Mouse (Mus musculus) adrenal gland, adult 8-10 months (tissue): Measurements from ENCODE around the gene Gata3. TPM values are rescaled to one million over a fixed set of nuclear protein-coding genes. Genes with fewer than 3 reads are reported as not detected.

Source experiments
- DNase-seq: peaks from one replicate; pipeline ENCODE4 v3.0.0; 2022
- total RNA-seq, 4 experiments: library from RNA; stranded (reverse); gene quantifications; 2 replicates each; pipeline ENCODE4 v1.2.4; 2022

The Gata3 gene
- total RNA-seq, 4 experiments from 2014 or later, result 22.3 to 43.4 (median 32.2) TPM

DNA sequence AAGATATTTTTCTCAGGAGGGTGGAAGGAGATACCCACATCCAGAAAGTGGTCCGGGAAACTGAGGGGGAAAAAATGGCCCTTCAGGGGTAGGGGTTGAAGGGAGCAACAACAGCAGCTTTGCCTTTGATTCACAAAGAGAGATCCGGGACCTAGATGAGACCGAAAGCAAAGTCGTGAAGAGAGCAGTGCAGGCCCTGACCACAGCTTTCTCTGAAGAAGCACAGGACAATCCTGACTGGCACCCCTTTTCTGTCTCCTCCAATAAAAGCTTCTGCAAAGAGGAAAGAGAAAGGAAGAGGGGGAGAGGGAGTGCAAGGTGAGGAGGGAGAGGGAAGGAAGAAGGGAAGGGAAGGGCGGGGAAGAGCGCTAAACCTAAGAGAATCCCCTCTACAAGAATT, 18.0 kb downstream of the Gata3 start:
- no peak for DNase-seq

DNA sequence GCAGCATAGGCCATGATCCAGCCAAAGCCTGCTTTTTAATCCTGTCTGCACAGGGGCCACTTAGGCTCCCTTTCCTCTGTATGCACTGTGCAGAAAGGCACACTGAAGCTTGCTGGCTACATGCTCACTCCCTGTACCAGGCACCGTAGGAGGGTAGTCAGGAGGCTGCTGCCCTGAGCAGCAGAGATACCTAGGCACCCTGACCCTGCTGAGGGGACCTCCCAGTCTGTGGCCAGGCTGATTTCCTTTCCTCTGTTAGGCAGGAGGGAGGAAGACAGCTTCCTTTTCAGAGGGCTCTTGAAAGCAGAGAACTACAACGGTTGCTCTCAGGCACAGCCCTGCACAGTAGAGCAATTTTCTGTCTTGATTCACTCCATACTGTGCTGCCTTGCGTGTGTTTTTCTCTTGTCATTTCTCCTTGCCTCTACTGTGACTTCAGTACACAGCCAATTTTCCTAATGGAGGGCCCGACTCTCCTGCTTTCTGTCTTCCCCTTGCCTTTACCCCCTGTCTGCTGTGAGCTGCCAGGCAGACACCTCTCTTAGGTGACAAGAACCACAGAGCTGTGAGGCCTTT, 18.6 kb downstream of the Gata3 start:
- no peak for DNase-seq

DNA sequence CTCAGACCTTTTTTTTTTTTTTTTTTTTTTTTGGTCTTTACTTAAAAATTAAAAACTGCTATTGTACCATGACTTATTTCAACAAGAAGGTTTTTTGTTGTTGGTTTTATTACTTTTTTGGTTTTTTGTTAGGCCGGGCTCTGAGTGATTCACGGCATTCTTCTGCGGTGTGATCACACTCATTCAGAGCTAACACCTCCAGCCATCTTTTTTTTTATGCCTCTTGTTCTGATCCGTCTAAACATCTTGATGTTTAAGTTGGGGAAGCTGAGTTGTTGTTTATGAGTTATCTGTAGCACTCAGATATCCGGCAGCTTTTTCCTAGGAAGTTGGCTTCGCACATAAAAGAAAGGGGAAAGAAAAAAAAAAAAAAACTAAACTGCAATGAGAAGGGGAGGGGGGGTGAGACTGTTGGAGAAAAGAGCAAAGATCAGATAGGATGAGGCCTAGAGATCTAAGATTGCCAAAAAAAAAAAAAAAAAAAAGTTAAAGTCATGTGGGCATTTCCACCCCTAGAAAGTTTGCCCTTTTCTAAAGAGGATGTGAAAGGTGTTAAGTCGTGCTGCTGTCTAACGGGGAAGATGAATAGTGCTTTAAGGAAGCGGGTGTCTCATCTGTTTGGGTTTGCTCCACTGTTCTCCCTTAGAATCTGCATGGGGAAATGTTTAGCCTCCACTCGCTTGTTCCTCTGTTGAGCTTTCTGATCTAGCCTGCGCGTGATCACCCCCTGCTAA, 22.6 kb downstream of the Gata3 start:
- no peak for DNase-seq

DNA sequence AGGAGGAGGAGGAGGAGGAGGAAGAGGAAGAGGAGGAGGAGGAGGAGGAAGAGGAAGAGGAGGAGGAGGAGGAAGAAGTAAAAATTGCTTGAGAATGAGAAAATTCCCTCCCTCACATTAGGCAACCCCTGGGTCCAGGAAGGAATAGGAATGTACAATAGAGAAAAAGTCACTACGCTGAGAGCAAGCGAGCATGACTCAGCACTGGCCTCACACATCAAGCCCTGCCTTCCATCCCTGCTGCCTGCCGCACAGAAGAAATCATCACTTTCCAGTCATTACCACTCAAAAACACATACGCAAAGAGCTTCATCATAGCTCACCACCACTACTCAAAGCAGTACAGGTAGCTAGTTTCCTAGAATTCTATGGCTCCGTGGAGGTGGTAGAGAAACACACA, 29.1 kb downstream of the Gata3 start:
- DNase-seq, result no peak

DNA sequence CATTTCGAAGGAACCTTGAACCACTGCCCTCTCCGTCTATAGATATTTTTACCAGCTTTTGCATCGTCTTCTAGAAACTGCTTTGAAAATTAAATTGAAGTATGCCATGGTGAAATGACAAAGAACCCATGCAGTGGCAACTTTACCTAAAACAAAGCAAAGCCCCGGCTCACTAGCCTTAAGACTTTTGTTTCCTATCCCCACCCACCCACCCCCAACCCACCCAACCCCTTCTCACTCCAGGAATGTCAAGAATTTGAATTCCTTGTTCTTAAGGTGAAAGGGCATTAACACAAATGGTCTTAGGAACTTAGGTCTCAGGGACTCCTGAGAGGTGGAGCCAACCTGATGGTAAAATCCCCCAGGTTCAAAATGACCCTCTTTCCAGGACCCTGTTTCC, 34.0 kb downstream of the Gata3 start:
- no peak for DNase-seq

DNA sequence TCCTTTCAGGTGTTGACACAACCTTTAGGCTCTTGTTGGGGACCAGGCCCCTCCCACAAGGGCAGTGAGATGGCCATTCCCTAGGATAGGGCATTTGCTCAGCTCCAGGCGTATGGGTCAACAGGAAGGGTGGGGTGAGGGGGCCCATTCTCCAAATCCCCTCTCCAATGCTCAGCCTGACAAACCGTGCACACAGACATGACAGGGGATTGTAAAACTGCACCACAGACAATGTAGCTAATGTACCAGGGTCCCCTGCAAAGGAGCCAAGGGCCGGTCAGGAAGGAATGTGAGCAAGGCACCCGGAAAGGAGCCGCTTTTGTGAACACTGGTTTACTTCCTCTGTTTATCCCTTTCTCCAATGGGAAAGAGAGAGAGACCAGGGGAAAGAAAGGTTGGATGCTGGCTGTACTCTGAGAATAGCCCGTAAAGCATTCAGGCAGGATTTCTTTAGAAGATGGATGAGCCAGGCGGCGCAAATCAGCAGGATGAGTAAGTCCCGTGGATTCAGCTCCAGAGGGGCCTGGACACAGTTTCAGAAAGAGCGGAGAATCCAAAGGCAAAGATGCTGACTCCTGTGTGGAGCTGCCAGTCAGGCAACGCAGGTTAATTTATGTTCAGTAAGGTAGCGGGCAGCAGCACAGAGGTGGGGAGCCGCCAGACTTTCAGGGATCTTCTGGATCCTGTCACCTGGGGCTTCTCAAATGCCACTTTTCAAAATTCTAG, 36.8 kb downstream of the Gata3 start:
- DNase-seq, result no peak

DNA sequence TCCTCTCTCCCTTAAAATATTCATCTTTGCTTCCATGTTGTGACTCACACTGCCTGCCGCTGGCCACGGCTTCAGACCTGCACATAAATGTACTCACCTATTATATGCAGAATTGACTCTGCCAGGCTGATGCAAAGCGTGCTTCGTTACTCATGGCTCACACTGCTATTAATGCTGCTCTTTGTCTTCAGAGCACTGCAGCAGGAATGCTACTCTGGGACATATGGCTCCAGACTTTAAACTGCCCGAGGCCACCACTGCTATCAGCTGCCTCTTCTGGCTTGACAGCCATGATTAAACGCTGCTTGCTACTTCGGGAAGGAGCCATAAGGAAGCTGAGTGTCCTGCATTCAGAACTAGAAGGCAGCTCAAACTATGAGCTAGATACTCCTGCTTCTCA, 54.6 kb downstream of the Gata3 start:
- DNase-seq, result no peak

DNA sequence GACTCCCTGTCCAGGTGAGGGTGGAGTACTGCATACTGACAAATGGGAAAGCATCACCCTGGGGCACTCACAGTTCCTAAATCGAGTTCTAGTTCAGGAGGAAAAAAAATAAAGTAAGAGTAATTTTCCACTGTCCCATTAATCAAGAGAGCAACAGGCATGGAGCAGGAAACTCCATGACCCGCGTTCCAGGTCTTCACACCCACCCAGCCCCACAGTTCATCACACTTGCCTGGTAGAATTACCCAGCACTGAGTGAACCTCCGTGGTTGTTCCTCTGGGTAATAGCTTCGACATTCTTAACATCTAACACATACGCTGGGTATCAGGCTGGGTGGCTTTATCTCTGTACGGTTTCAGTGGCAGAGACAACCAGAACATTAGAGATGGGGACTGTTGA, 56.1 kb downstream of the Gata3 start:
- no peak for DNase-seq

DNA sequence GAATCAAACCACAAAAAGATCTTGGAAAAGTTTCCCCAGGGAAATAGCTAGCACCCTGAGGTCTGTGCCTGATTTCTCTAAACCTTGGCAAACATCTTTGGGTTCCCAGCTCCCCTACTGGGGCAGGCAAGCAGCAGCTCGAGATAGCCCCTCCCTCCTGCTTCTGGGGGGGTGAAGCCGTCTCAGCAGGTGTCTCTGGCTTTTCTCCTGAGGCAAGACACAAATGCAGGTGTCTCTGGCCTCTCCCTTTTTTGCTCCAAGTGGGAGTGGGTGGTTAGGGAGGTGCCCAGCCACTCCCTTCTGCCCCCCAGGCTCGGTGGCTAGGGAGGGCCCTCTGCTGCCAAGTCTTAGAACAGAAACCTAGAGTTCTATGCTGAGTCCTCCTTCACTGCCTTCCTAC, 62.2 kb downstream of the Gata3 start:
- DNase-seq, result no peak

DNA sequence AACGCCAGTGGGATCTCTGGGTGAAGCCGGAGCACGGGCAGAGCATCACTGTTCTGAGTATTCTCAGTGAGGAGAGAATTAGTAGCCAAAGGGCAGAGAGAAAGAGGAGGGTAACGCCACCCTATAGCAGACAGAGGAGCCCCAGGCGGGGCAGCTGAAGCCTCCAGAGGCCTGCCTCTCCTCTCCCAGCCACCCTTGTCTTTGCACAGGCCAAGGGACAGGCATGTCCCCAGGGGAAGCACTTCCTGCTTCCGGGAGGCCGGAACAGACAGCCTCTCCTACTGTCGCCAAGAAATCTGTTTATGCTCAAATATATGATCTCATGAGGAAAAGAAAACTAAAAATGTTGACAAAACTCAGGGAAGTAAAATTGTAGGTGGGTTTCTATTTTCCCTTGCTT, 69.2 kb downstream of the Gata3 start:
- DNase-seq, result no peak

DNA sequence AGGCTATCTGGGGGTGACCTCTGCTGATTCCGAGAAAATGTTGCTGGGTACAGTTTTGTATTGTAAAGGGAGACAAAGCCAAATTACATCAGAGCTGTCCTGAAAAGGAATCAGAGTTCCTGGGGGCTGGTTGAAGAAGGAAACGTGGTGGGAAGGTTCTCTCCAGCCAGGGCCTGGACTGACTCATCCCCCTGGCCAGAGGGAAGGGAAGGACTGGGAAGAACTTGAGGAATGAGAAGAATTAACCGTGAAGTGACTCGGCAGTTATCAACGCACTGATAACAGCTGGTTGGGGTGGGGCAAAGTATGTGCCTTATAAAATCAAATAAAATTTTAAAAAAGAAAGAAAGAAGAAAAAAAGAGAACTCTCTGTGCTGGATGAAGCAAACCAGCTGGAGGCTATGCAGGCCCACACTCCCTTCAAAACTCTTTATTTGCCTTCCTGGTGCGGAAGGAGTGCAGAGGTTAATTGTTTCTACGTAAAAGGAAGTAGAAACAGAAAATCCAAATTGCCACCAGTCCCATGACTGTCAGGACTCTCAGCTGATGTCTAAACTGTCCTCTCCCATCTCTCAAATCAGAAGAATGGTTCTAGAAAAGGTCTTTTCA, 71.6 kb downstream of the Gata3 start:
- no peak for DNase-seq

Other genes starting within 250 kb of the Gata3 start
- 1 to 10 TPM in 3 of 4 experiments, under 1 TPM in 1; 0.78 to 3.3 (median 2.8) TPM for gene 4930412O13Rik, start 8.8 kb downstream of the Gata3 start, total RNA-seq
- not detected for gene 9230102O04Rik, start 494 bp downstream of the Gata3 start, total RNA-seq
- 10 to 100 TPM; 11.8 to 12.7 (median 12.4) TPM for gene Taf3, start 158.6 kb upstream of the Gata3 start, total RNA-seq
- gene Atp5c1, start 190.5 kb upstream of the Gata3 start, total RNA-seq, result 100 to 1,000 TPM; 232 to 390 (median 312) TPM
- gene Kin, start 190.6 kb upstream of the Gata3 start, total RNA-seq, result 10 to 100 TPM; 12.3 to 18.2 (median 15.6) TPM
- gene Itih2, start 241.4 kb upstream of the Gata3 start, total RNA-seq, result 10 to 100 TPM in 2 of 4 experiments, 1 to 10 TPM in 2; 9.3 to 11.1 (median 10.1) TPM